Mouse (Mus musculus) hindbrain, embryonic 13.5 days (tissue): ENCODE data around the gene Arfgap2. TPM values are rescaled to one million over a fixed set of nuclear protein-coding genes. Genes with fewer than 3 reads are reported as not detected.

ENCODE experiments used
- ATAC-seq: fragments of 200-750 bp; cut with Nextera tagmentation; 2 replicates; pipeline ENCODE4 v1.8.0; 2017; ENCODE audit warnings: moderate TSS enrichment; ENCODE audit not compliant: low FRiP score
- H3K27ac ChIP-seq: fragments of 300-500 bp; sonication (generic); 2 replicates; pipeline ENCODE4 v1.5.1; 2015; ENCODE audit warnings: inconsistent platforms, mild to moderate bottlenecking, moderate library complexity
- H3K27me3 ChIP-seq: fragments of 300-500 bp; sonication (generic); 2 replicates; pipeline ENCODE4 v1.6.1; 2015; ENCODE audit warnings: mild to moderate bottlenecking, inconsistent platforms
- H3K36me3 ChIP-seq: fragments of 300-500 bp; sonication (generic); 2 replicates; pipeline ENCODE4 v1.6.1; 2015; ENCODE audit warnings: mild to moderate bottlenecking, inconsistent platforms
- H3K4me1 ChIP-seq: fragments of 300-500 bp; sonication (generic); replicated peaks from 2 replicates; pipeline ENCODE4 v1.6.1; 2015; ENCODE audit warnings: inconsistent platforms
- H3K4me2 ChIP-seq: fragments of 300-500 bp; sonication (generic); 2 replicates; pipeline ENCODE4 v1.6.1; 2015; ENCODE audit warnings: inconsistent platforms, mild to moderate bottlenecking, moderate library complexity
- H3K4me3 ChIP-seq: fragments of 300-500 bp; sonication (generic); 2 replicates; pipeline ENCODE4 v1.5.1; 2015; ENCODE audit warnings: mild to moderate bottlenecking, inconsistent platforms
- H3K9ac ChIP-seq: fragments of 300-500 bp; sonication (generic); 2 replicates; pipeline ENCODE4 v1.6.1; 2015; ENCODE audit warnings: mild to moderate bottlenecking, inconsistent platforms
- H3K9me3 ChIP-seq: fragments of 300-500 bp; sonication (generic); 2 replicates; pipeline ENCODE4 v1.6.1; 2016; ENCODE audit warnings: inconsistent platforms
- WGBS: fragments of 180-500 bp; shearing (Covaris S2); methylation state at CpG from one replicate; pipeline ENCODE4 v1.1.7; 2015; 5-methylcytosine and 5-hydroxymethylcytosine counted together
- polyA plus RNA-seq: library from polyadenylated mRNA; unstranded; fragments of >200 nt; fragmentation: Nextera tagmentation; extraction: Ambion mirVana; gene quantifications from 2 replicates; pipeline ENCODE4 v1.2.1, GENCODE M21; 2015

Arfgap2 gene
- polyA plus RNA-seq, 1 experiment from 2014 or later = 69.4 TPM

DNA sequence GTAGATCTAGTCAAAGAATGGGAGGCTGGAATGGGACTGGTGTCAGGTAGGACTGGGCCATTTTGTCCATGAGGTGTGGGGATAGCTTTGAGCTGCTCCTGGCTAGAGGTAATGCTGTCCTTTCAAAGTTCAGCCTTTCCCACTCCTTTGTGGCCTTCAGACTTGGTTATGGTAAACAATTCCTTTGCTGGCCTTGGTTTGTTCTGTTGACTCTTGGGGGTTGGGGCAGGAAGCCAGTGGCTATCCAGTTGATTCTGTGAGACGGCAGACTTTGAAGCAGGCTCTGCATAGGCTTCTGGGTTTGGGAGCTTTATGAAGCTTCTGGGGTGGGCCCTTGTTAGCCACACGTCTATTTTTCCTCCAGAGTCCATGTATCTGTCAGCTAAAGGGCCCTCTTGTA, 3.9 kb downstream of the Arfgap2 start:
- Histone ChIP-seq H3K9ac (no peak overlapping the region), H3K27me3 (no peaks in the 10 kb centered on the region), H3K4me3 (no peak overlapping the region), H3K36me3 (peaks cover 66% of the 10 kb centered on the region), H3K4me2 (no peak overlapping the region), H3K27ac (no peak overlapping the region), H3K9me3 (no peaks in the 10 kb centered on the region), H3K4me1 (peaks cover 22% of the 10 kb centered on the region)
- no peak for ATAC-seq
- 91% methylated on average over 2 of the region's 2 CpGs for WGBS

DNA sequence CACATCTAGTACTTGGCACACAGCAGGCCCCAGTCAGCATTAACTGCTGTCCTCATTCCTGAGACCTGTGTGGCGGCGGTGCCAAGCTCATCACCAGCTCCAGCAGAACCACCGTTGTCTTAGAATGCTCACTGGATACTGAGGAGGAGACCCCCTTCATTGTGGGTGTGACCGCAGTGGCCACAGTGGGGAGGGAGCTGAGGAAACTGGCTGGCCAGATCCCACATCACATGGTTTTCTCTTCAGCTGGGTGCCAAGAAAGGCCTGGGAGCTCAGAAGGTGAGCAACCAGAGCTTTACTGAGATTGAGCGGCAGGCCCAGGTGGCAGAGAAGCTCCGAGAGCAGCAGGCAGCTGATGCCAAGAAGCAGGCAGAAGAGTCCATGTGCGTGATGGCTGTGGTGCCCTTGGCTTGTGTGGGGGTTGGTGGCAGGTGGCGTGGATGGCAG, 4.9 kb downstream of the Arfgap2 start:
- no peak for ATAC-seq

DNA sequence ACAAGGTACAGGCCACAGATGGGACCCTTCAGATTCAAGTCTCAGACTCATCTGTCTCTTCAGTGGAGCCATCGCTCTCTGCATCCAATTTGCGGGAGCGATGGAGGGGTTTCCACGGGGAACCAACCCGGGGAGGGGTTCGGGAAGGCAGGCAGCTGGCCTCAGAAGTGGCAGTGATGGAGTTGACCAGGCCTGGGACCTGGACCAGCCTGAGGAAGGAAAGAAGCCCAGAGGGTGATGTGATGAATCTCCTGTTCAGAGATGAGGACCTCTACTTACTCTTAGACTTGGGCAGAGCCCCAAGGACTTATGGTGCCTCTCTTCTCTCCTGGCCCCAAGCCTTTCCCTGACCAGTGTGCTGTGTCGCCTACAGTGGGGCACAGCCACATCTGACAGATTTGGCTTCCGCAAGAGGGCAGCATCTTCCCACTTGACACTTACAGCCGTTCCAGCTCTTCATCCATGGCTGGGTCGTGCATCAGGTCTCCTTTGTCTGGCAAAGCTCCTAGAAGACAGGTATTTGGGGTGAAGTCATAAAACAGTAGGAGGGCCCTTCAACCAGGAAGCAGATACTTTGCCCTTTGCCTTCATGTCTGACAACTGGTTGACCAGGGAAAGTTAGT, 14.1 kb downstream of the Arfgap2 start:
- H3K27ac ChIP-seq = peak overlapping the region; percentile 37; the same call in 1 of the 2 replicates
- no peak overlapping the region for H3K4me3 ChIP-seq
- H3K36me3 ChIP-seq = peaks cover 54% of the 10 kb centered on the region
- no peak overlapping the region for H3K9ac ChIP-seq
- peaks cover 3% of the 10 kb centered on the region; the same call in 1 of the 2 replicates for H3K4me1 ChIP-seq
- H3K9me3 ChIP-seq = no peaks in the 10 kb centered on the region
- 30% methylated on average over 10 of the region's 10 CpGs for WGBS
- H3K4me2 ChIP-seq = no peak overlapping the region
- peak; percentile 60 for ATAC-seq
- H3K27me3 ChIP-seq = no peaks in the 10 kb centered on the region

More for the DNA sequence above, 4.9 kb downstream of the Arfgap2 start:
- H3K27me3 ChIP-seq = no peaks in the 10 kb centered on the region
- H3K4me1 ChIP-seq = peaks cover 14% of the 10 kb centered on the region
- H3K4me3 ChIP-seq = no peak overlapping the region
- H3K36me3 ChIP-seq = peaks cover 76% of the 10 kb centered on the region
- no peak overlapping the region for H3K9ac ChIP-seq
- WGBS = 92% methylated on average over 8 of the region's 8 CpGs
- H3K27ac ChIP-seq = no peak overlapping the region
- H3K4me2 ChIP-seq = no peak overlapping the region
- H3K9me3 ChIP-seq = no peaks in the 10 kb centered on the region

DNA sequence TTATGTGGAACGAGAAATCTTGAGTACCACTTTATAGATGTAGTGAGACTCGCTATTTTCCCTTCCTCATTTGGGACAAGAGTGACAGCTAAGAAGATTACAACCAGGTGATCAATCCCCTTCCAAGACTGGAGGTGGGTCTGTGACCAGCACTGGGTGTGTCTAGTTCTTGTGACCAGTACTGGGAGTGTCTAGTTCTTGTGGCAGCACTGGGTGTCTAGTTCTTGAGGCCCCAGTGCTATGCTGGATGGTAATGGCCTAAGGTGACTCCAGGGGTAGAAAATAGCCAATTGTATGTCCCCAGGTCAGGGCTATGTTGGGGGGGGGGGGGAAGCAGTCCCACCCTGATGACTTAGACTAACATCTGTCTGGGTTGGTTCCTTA, 14.6 kb downstream of the Arfgap2 start:
- H3K4me3 ChIP-seq = no peak overlapping the region
- H3K9ac ChIP-seq = no peak overlapping the region
- H3K4me2 ChIP-seq = no peak overlapping the region
- ATAC-seq = no peak
- H3K27me3 ChIP-seq = no peaks in the 10 kb centered on the region
- 85% methylated on average over 2 of the region's 2 CpGs for WGBS
- no peak overlapping the region for H3K27ac ChIP-seq
- H3K9me3 ChIP-seq = no peaks in the 10 kb centered on the region
- H3K4me1 ChIP-seq = peaks cover 6% of the 10 kb centered on the region
- H3K36me3 ChIP-seq = peaks cover 49% of the 10 kb centered on the region

DNA sequence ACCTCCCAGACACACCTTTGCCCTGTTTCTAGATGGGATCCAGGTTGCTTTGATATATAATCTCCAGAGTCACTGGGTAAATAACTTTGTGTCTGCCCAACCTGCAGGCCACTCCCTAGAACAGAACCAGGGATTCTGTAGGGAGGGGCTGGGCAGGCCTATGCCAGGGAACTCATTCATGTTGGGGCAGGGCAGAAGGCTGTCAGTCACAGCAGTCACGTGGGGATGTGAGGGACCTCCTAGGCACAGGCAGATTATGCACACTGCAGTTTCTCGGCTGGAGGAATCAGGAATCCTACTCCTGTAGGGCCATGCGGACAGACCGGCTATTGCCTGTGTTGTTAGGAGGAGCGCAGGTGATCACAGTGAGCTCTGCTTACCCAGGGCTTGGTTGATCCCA, 16.6 kb downstream of the Arfgap2 start:
- no peaks in the 10 kb centered on the region for H3K9me3 ChIP-seq
- no peak overlapping the region for H3K27ac ChIP-seq
- no peaks in the 10 kb centered on the region for H3K27me3 ChIP-seq
- H3K4me2 ChIP-seq = no peak overlapping the region
- no peak overlapping the region for H3K4me3 ChIP-seq
- WGBS = 60% methylated on average over 5 of the region's 5 CpGs
- no peak overlapping the region for H3K9ac ChIP-seq
- H3K4me1 ChIP-seq = peaks cover 11% of the 10 kb centered on the region
- ATAC-seq = no peak
- peaks cover 29% of the 10 kb centered on the region for H3K36me3 ChIP-seq

DNA sequence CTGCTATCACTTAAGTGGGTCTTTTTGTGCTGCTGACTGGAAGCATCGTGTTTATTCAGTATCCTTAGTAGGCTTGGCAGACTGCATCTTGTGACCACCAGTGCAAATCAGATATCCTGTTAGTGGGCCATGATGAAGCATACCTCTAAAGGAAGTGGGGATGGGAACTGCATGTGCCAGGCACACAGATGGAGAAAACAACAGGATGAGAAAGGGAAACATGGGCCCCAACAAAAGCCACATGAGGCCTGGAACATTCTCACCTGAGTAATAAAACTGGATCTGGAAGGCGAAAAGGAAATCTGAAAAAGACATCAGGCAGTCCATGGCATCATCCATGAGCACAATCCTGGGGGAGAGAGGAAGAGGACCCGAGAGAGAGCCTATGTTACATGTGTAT, 19.2 kb downstream of the Arfgap2 start:
- Histone ChIP-seq H3K4me1 (peaks cover 11% of the 10 kb centered on the region), H3K36me3 (peaks cover 18% of the 10 kb centered on the region), H3K9me3 (no peaks in the 10 kb centered on the region), H3K4me2 (no peak overlapping the region), H3K27ac (no peak overlapping the region), H3K4me3 (no peak overlapping the region), H3K27me3 (no peaks in the 10 kb centered on the region), H3K9ac (0 out of 2 replicates have a peak overlapping the region, but pooled peaks have one; percentile 35)
- no peak for ATAC-seq
- WGBS = 89% methylated on average over 3 of the region's 3 CpGs

DNA sequence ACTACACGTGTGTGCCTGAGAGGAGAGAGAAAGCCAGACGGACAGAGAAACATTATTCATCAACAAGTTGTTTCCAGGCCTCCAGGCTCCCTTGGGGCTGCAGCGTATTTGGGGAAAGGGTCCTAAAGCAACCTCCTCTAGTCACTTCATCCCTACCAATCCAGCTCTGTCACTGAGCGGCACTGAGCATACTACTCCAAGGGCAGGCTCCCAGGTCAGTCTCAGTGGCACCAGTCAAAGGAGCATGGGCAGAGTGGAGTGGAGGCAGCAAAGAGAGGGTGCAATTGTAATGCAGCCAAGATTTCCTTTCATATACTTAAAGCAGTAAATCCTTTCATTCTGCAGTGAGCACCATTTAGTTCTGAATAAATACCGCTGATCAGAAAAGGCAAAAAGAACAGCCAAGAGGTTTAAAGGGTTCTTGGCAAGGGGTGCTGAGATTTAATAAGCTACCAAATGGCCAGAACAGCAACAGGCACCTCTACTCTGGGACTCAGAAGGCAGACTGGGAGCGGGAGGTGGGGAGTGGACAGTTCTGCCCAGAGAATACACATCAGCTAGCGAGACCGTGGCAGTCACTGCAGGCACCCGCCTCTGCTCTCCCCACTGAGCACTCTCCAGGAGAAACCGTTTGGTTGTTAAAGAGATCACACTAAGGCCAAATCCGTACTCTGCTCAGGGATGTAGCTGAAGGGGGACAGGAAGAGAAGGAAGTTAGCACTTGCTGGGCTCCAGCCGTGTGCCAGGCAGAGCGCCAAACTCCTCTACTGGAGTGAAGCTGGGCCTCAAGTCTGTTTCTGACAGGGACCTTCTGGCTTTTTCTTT, 19.8 kb downstream of the Arfgap2 start:
- 68% methylated on average over 13 of the region's 13 CpGs for WGBS
- no peak overlapping the region for H3K27ac ChIP-seq
- peaks cover 18% of the 10 kb centered on the region for H3K36me3 ChIP-seq
- no peak overlapping the region for H3K4me3 ChIP-seq
- H3K4me1 ChIP-seq = peaks cover 11% of the 10 kb centered on the region
- 0 out of 2 replicates have a peak overlapping the region, but pooled peaks have one; percentile 35 for H3K9ac ChIP-seq
- no peak for ATAC-seq
- H3K9me3 ChIP-seq = no peaks in the 10 kb centered on the region
- no peaks in the 10 kb centered on the region for H3K27me3 ChIP-seq
- H3K4me2 ChIP-seq = no peak overlapping the region

DNA sequence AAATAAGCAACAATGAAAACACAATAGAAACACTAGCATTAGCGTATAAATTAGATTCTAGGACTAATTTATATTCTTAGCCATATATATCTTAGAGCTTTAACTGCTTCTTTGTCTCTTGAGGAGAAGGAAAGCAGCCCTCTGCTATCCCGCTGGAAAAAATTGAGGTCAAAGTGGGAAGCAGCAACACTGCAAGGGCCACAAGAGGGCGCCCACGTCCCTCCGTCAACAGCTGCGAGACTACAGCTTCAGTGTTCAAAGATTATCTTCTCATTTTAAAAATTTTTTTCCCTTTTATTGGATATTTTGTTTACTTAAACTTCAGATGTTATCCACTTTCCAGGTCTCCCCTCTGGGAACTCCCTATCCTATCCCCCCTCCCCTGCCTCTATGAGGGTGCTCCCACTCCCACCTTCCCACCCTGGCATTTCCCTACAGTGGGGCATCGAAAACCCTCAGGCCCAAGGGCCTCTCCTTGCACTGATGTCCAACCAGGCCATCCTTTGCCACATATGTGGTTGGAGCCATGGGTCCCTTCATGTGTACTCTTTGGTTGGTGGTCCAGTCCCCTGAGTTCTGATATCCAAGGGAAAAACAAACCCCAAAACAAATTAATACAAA, 21.2 kb downstream of the Arfgap2 start:
- H3K36me3 ChIP-seq = peaks cover 18% of the 10 kb centered on the region
- peak; percentile 65; the same call in 1 of the 2 replicates for ATAC-seq

DNA sequence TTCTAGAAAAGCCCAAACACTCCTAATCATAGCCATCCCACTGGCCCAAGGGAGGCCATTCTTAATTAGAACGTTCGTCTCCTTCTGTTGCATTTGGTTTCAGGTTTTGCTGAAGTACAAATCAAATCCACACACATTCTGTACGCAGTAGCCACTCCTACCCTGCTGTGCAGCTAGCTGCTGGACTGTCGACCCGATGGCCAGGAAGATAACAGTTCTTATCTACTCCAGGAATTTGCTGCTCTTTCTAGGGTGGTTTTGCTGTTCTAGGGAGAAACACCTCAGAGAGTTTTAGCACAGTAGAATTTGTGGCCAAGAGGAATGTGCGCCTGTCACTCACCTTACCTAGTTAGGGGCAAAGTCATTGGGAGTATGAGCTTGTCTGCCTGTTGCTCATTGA, 22.8 kb downstream of the Arfgap2 start:
- Histone ChIP-seq H3K36me3 (peaks cover 11% of the 10 kb centered on the region), H3K4me2 (no peak overlapping the region), H3K27me3 (no peaks in the 10 kb centered on the region), H3K4me1 (peaks cover 16% of the 10 kb centered on the region), H3K4me3 (no peak overlapping the region), H3K27ac (no peak overlapping the region), H3K9me3 (no peaks in the 10 kb centered on the region), H3K9ac (no peak overlapping the region)
- 75% methylated on average over 6 of the region's 6 CpGs for WGBS
- no peak for ATAC-seq

More for the DNA sequence above, 21.2 kb downstream of the Arfgap2 start:
- Histone ChIP-seq H3K9me3 (no peaks in the 10 kb centered on the region), H3K27me3 (no peaks in the 10 kb centered on the region), H3K27ac (no peak overlapping the region), H3K9ac (no peak overlapping the region; the same call in 1 of the 2 replicates), H3K4me1 (peaks cover 13% of the 10 kb centered on the region), H3K4me2 (no peak overlapping the region), H3K4me3 (no peak overlapping the region)
- WGBS = 14% methylated on average over 7 of the region's 7 CpGs

DNA sequence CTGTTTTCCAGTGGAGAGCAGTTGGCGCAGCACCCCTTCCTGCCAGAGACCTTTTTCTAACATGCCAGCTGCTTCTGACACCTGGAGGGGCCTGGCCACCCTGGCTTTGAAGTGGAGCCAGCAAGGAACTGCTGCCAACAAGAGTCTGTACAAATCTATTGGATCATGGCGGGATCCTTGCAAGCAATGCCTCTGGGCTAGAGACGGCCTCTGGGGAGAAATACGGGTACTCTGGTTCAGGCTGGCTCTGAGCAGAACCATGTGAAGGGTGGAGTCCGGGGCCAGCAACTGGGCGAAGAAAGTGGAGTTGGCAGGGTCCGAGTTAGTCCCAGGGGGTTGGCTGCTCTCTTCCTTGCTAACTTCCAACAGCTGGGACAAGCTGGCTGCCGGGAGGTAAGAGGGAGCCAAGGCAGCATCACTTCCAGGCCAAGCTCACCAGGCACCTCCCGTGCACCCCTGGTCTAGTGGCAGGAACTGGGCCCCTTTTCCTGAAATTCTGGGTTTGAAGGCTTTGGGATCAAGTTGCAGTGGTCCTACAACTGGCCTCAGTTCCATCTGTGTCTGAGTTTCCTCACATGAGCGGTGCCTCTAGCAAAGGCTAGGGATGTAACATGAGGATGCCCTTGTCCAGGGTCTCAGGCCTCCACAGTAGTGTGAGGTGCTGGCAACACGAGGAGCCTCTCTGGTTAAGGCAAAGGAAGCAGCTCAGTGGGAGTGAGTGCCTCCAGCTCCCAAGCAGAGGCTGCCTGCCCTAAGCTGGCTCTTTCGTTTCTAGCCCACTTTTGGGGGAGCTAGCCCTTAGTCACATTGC, 26.6 kb downstream of the Arfgap2 start:
- no peak overlapping the region for H3K9ac ChIP-seq
- peaks cover 11% of the 10 kb centered on the region for H3K36me3 ChIP-seq
- H3K4me1 ChIP-seq = peaks cover 7% of the 10 kb centered on the region; the same call in 1 of the 2 replicates
- no peak overlapping the region for H3K4me3 ChIP-seq
- H3K4me2 ChIP-seq = no peak overlapping the region
- ATAC-seq = no peak
- H3K27ac ChIP-seq = no peak overlapping the region
- H3K9me3 ChIP-seq = no peaks in the 10 kb centered on the region
- 77% methylated on average over 12 of the region's 12 CpGs for WGBS
- H3K27me3 ChIP-seq = no peaks in the 10 kb centered on the region

DNA sequence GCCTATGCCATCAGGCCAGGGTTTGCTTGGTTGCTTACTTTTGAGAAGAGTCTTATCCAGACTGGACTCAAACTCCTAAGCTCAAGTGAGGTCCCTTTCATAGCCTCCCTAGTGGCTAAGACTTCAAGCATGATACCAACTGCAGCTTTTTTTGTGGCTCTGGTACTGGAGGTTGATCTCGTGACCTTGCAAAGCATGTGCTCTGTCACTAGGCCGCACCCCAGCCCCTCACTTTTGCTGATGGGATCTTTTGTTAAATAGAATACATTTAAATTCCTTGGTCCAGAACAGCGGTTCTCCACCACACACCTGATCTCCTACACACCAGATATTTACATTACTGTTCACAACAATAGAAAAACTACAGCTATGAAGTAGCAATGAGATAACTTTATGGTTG, 29.5 kb downstream of the Arfgap2 start:
- no peak overlapping the region for H3K27ac ChIP-seq
- H3K9ac ChIP-seq = no peak overlapping the region
- no peaks in the 10 kb centered on the region for H3K9me3 ChIP-seq
- no peak for ATAC-seq
- no peaks in the 10 kb centered on the region for H3K27me3 ChIP-seq
- whole genome bisulfite sequencing = 90% methylated on average over 3 of the region's 3 CpGs
- H3K4me3 ChIP-seq = no peak overlapping the region
- no peak overlapping the region for H3K4me2 ChIP-seq
- no peaks in the 10 kb centered on the region; the same call in 1 of the 2 replicates for H3K36me3 ChIP-seq
- H3K4me1 ChIP-seq = peaks cover 7% of the 10 kb centered on the region; the same call in 1 of the 2 replicates
